Mouse (Mus musculus): ENCODE measurements around the gene Foxl2. TPM values are rescaled to one million over a fixed set of nuclear protein-coding genes. Genes with fewer than 3 reads are reported as not detected.

Gene Foxl2
- polyA plus RNA-seq, 1 experiment from 2014 or later: not detected

- Histone ChIP-seq H3K27me3 (replicated peaks) (peaks cover 79% of the 10 kb centered on the region), H3K36me3 (no peaks in the 10 kb centered on the region), H3K27ac (no peak overlapping the region), H3K4me1 (peaks cover 9% of the 10 kb centered on the region; the same call in 1 of the 2 replicates), H3K9ac (no peak overlapping the region), H3K4me2 (peak overlapping the region; percentile 56), H3K4me3 (replicated peaks) (peak overlapping the region; percentile 33), H3K9me3 (no peaks in the 10 kb centered on the region)
- WGBS: under 1% methylated on average over 40 of the region's 40 CpGs
- no peak for ATAC-seq (ENCODE audit: insufficient read depth, low FRiP score, low read depth)
These were observed 18.0 kb downstream of the Foxl2 start for GRCm38 (mm10) chr9:98973101-98973521.

GRCm38 (mm10) chr9:98973561-98973960 lies 18.5 kb downstream of the Foxl2 start:
- no peak overlapping the region for H3K27ac ChIP-seq
- no peaks in the 10 kb centered on the region for H3K36me3 ChIP-seq
- no peaks in the 10 kb centered on the region for H3K9me3 ChIP-seq
- 9% methylated on average over 7 of the region's 7 CpGs for WGBS
- ATAC-seq (ENCODE audit: insufficient read depth, low FRiP score, low read depth): no peak
- H3K4me3 ChIP-seq (replicated peaks): peak overlapping the region; percentile 33; the same call in 1 of the 2 replicates
- H3K4me1 ChIP-seq: peaks cover 9% of the 10 kb centered on the region; the same call in 1 of the 2 replicates
- H3K9ac ChIP-seq: no peak overlapping the region
- H3K4me2 ChIP-seq: peak overlapping the region; percentile 56
- peaks cover 79% of the 10 kb centered on the region for H3K27me3 ChIP-seq (replicated peaks)

GRCm38 (mm10) chr9:98974898-98975297 lies 19.8 kb downstream of the Foxl2 start:
- H3K27me3 ChIP-seq (replicated peaks): peaks cover 68% of the 10 kb centered on the region
- H3K4me1 ChIP-seq: peaks cover 11% of the 10 kb centered on the region
- no peaks in the 10 kb centered on the region for H3K9me3 ChIP-seq
- H3K4me2 ChIP-seq: no peak overlapping the region
- H3K36me3 ChIP-seq: no peaks in the 10 kb centered on the region
- H3K9ac ChIP-seq: no peak overlapping the region
- H3K4me3 ChIP-seq (replicated peaks): no peak overlapping the region
- ATAC-seq (ENCODE audit: insufficient read depth, low FRiP score, low read depth): no peak
- no peak overlapping the region for H3K27ac ChIP-seq
- WGBS: 30% methylated on average over 2 of the region's 2 CpGs

DNA sequence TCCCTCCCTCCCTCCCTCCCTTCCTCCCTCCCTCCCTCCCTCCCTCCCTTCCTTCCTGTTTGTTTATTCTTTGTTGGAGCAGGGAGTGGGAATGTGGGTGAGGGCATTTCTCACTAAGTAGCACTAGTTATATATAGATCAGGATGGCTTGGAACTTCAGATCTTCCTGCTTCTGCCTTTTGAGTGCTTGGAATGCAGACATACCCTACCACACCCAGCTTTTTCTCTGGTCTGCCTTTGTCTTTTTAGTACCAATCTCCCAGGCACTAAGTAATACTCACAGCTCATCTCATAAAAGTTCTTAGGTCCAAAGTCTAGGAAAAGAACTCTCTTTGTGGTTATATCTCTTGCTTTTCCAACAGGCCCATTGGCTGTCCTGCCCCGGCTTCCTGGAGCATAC lies 21.0 kb downstream of the Foxl2 start:
- H3K4me2 ChIP-seq: no peak overlapping the region
- no peaks in the 10 kb centered on the region for H3K36me3 ChIP-seq
- no peak overlapping the region for H3K27ac ChIP-seq
- peaks cover 12% of the 10 kb centered on the region for H3K4me1 ChIP-seq
- no peaks in the 10 kb centered on the region for H3K9me3 ChIP-seq
- H3K27me3 ChIP-seq (replicated peaks): peaks cover 57% of the 10 kb centered on the region
- no peak overlapping the region for H3K4me3 ChIP-seq (replicated peaks)
- 93% methylated on average over 1 of the region's 1 CpGs for WGBS
- ATAC-seq (ENCODE audit: insufficient read depth, low FRiP score, low read depth): no peak
- no peak overlapping the region for H3K9ac ChIP-seq

DNA sequence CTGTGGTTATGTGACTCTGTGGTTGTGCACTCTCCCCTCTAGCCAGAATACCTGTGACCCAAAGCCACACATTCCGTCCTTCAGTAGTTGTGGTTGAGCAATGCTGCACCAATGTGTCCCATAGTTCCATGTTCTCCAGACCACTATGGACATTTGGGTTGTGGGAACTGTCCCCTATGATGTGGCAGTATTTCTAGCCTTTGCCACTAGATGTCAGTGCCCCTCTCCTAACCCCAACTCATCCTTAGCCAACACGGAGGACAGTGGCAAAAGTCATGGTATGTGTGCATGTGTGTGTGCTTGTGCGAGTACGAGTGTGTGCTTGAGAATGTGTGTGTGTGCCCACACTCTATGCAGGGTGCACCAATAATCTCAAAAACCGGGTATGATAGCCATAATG lies 21.4 kb downstream of the Foxl2 start:
- 40% methylated on average over 5 of the region's 5 CpGs for WGBS
- no peaks in the 10 kb centered on the region for H3K9me3 ChIP-seq
- peaks cover 12% of the 10 kb centered on the region for H3K4me1 ChIP-seq
- H3K4me2 ChIP-seq: no peak overlapping the region
- no peak overlapping the region for H3K9ac ChIP-seq
- H3K36me3 ChIP-seq: no peaks in the 10 kb centered on the region
- H3K27ac ChIP-seq: no peak overlapping the region
- peaks cover 52% of the 10 kb centered on the region for H3K27me3 ChIP-seq (replicated peaks)
- ATAC-seq (ENCODE audit: insufficient read depth, low FRiP score, low read depth): no peak
- no peak overlapping the region for H3K4me3 ChIP-seq (replicated peaks)

- Histone ChIP-seq H3K27ac (no peak overlapping the region), H3K4me1 (peaks cover 3% of the 10 kb centered on the region; the same call in 1 of the 2 replicates), H3K36me3 (no peaks in the 10 kb centered on the region), H3K27me3 (replicated peaks) (peaks cover 29% of the 10 kb centered on the region), H3K4me2 (peak overlapping the region; percentile 45), H3K4me3 (replicated peaks) (0 out of 2 replicates have a peak overlapping the region, but pooled peaks have one; percentile 20), H3K9ac (no peak overlapping the region), H3K9me3 (no peaks in the 10 kb centered on the region)
- ATAC-seq (ENCODE audit: insufficient read depth, low FRiP score, low read depth): no peak
- WGBS: 5% methylated on average over 29 of the region's 29 CpGs
These were observed 24.6 kb downstream of the Foxl2 start for GRCm38 (mm10) chr9:98979431-98980416.

- Histone ChIP-seq H3K9ac (peak within 1 kb of the TSS; percentile 60), H3K27ac (no peak within 1 kb of the TSS), H3K4me1 (peaks cover 8% of the 10 kb centered on the region; the same call in 1 of the 2 replicates), H3K4me2 (peak within 1 kb of the TSS; percentile 92), H3K9me3 (no peaks in the 10 kb centered on the region), H3K36me3 (no peaks in the 10 kb centered on the region), H3K27me3 (replicated peaks) (0 out of 2 replicates have a peak, but pooled peaks cover 4% of the 10 kb centered on the region), H3K4me3 (replicated peaks) (peak within 1 kb of the TSS; percentile 88)
- WGBS: 1% methylated on average over 44 of the region's 45 CpGs
- peak; percentile 99 for ATAC-seq (ENCODE audit: insufficient read depth, low FRiP score, low read depth)
These were observed 30.9 kb downstream of the Foxl2 start, which contains the start of gene Faim for GRCm38 (mm10) chr9:98985800-98986475. TSS of gene Faim (plus strand) at chr9:98986373.

- Histone ChIP-seq H3K27ac (no peak overlapping the region), H3K4me2 (peak overlapping the region; percentile 92), H3K4me1 (peaks cover 8% of the 10 kb centered on the region; the same call in 1 of the 2 replicates), H3K36me3 (no peaks in the 10 kb centered on the region), H3K9me3 (no peaks in the 10 kb centered on the region), H3K4me3 (replicated peaks) (peak overlapping the region; percentile 88), H3K27me3 (replicated peaks) (0 out of 2 replicates have a peak, but pooled peaks cover 4% of the 10 kb centered on the region), H3K9ac (peak overlapping the region; percentile 50)
- under 1% methylated on average over 50 of the region's 50 CpGs for WGBS
- peak; percentile 37 for ATAC-seq (ENCODE audit: insufficient read depth, low FRiP score, low read depth)
These were observed 31.5 kb downstream of the Foxl2 start for GRCm38 (mm10) chr9:98986476-98987096.

GRCm38 (mm10) chr9:98987131-98987530 lies 32.0 kb downstream of the Foxl2 start:
- Histone ChIP-seq H3K4me2 (peak overlapping the region; percentile 92), H3K9me3 (no peaks in the 10 kb centered on the region), H3K9ac (no peak overlapping the region), H3K27ac (no peak overlapping the region), H3K4me3 (replicated peaks) (peak overlapping the region; percentile 88), H3K27me3 (replicated peaks) (0 out of 2 replicates have a peak, but pooled peaks cover 4% of the 10 kb centered on the region), H3K4me1 (peaks cover 8% of the 10 kb centered on the region; the same call in 1 of the 2 replicates), H3K36me3 (no peaks in the 10 kb centered on the region)
- ATAC-seq (ENCODE audit: insufficient read depth, low FRiP score, low read depth): no peak
- WGBS: 42% methylated on average over 9 of the region's 9 CpGs

- no peak overlapping the region for H3K27ac ChIP-seq
- no peaks in the 10 kb centered on the region for H3K9me3 ChIP-seq
- H3K4me3 ChIP-seq (replicated peaks): no peak overlapping the region
- WGBS: 86% methylated on average over 4 of the region's 4 CpGs
- no peak overlapping the region for H3K4me2 ChIP-seq
- no peak for ATAC-seq (ENCODE audit: insufficient read depth, low FRiP score, low read depth)
- H3K9ac ChIP-seq: no peak overlapping the region
- H3K27me3 ChIP-seq (replicated peaks): no peaks in the 10 kb centered on the region
- H3K4me1 ChIP-seq: no peaks in the 10 kb centered on the region
- H3K36me3 ChIP-seq: peaks cover 3% of the 10 kb centered on the region; the same call in 1 of the 2 replicates
These were observed 39.0 kb downstream of the Foxl2 start for GRCm38 (mm10) chr9:98994103-98994502.

DNA sequence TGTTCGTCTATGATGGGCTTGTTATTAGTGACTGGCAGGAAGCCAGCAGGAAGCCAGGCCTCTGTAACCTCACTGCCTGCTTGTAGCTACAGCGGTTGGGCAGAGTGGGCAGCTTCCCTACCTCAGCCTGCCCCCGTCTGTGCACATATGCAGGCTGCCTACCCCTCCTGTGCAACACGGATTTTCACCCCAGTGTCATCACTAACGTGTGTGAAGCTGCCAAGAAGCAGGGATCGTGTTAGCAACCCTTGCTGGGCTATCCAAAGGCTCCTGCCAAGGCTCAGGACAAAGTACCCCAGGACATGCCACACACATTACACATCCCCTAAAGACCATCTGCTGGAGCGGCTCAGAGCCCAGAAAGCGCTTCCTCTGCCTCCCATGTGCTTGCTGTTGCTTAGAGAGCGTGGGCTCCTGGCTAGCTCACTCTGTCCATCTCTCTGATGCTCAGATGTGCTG lies 44.8 kb downstream of the Foxl2 start:
- Histone ChIP-seq H3K9me3 (no peaks in the 10 kb centered on the region), H3K27ac (no peak overlapping the region), H3K9ac (no peak overlapping the region), H3K36me3 (0 out of 2 replicates have a peak, but pooled peaks cover 3% of the 10 kb centered on the region), H3K4me1 (no peaks in the 10 kb centered on the region), H3K4me3 (replicated peaks) (no peak overlapping the region), H3K27me3 (replicated peaks) (no peaks in the 10 kb centered on the region), H3K4me2 (no peak overlapping the region)
- WGBS: 70% methylated on average over 9 of the region's 9 CpGs
- no peak for ATAC-seq (ENCODE audit: insufficient read depth, low FRiP score, low read depth)
